Mouse (Mus musculus): ENCODE data around the gene Gdf3. TPM values are rescaled to one million over a fixed set of nuclear protein-coding genes. Genes with fewer than 3 reads are reported as not detected.

Gene Gdf3
- polyA plus RNA-seq, 1 experiment from 2014 or later: 0.12 TPM

- no peaks in the 10 kb centered on the region for H3K4me1 ChIP-seq (replicated peaks)
- H3K9ac ChIP-seq (replicated peaks): no peak within 1 kb of the TSS
- H3K4me3 ChIP-seq (replicated peaks): no peak within 1 kb of the TSS
- no peaks in the 10 kb centered on the region for H3K36me3 ChIP-seq
- no peaks in the 10 kb centered on the region for H3K9me3 ChIP-seq
- no peak for ATAC-seq
- no peaks in the 10 kb centered on the region for H3K27me3 ChIP-seq
- H3K4me2 ChIP-seq (replicated peaks): no peak within 1 kb of the TSS
- 92% methylated on average over 8 of the region's 8 CpGs for WGBS
- no peak within 1 kb of the TSS for H3K27ac ChIP-seq
These were observed 16.2 kb upstream of the Gdf3 start, which contains the start of gene Dppa3 for GRCm38 (mm10) chr6:122626110-122626509. Dppa3 (plus strand) TSS chr6:122626410.

- no peak overlapping the region for H3K9ac ChIP-seq (replicated peaks)
- no peak overlapping the region for H3K27ac ChIP-seq
- H3K27me3 ChIP-seq: no peaks in the 10 kb centered on the region
- no peak overlapping the region for H3K4me2 ChIP-seq (replicated peaks)
- no peaks in the 10 kb centered on the region for H3K9me3 ChIP-seq
- H3K36me3 ChIP-seq: no peaks in the 10 kb centered on the region
- H3K4me3 ChIP-seq (replicated peaks): no peak overlapping the region
- no peak for ATAC-seq
- 90% methylated on average over 4 of the region's 4 CpGs for WGBS
- no peaks in the 10 kb centered on the region for H3K4me1 ChIP-seq (replicated peaks)
These were observed 15.3 kb upstream of the Gdf3 start for GRCm38 (mm10) chr6:122625156-122625555.

DNA sequence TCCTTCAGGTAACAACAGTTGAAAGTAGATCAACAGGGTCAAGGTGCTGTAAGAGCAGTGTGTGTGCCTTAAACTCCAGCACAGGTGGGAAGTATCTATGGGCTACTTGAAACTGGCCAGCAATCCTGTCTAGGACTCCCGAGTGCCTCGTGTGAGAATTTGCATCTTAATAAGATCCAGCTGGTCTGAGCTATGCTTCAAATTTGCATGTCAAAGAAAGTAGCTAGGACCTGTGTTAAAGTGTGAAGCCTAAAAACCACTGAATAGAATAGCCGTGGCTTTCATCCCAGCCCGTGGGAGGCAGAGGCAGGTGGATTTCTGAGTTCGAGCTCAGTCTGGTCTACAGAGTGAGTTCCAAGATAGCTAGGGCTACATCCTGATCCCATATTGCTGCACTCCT is 14.6 kb upstream of the Gdf3 start:
- no peaks in the 10 kb centered on the region for H3K36me3 ChIP-seq
- no peak for ATAC-seq
- WGBS: 19% methylated on average over 5 of the region's 5 CpGs

DNA sequence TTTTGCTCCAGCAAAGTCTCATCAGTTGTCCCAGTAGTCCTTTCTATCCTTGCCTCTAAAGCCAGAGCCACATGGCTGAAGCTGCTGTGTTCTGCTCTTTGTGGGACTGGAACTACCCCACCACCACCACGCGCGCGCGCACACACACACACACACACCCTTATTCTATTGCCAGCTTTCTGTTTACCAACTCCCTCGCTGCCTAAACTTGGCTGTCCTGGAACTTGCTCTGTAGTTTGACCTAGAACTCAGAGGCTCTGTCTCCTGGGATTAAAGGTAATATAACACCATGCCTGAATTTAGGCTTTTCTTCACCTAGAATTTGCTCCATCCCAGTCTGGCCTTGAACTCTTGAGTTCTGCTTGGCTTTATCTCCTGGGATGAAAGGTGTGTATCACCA is 11.2 kb upstream of the Gdf3 start:
- no peak overlapping the region for H3K27ac ChIP-seq
- H3K4me3 ChIP-seq (replicated peaks): no peak overlapping the region
- no peaks in the 10 kb centered on the region for H3K4me1 ChIP-seq (replicated peaks)
- no peaks in the 10 kb centered on the region for H3K36me3 ChIP-seq
- WGBS: 93% methylated on average over 6 of the region's 6 CpGs
- H3K9ac ChIP-seq (replicated peaks): no peak overlapping the region
- no peak for ATAC-seq
- no peaks in the 10 kb centered on the region for H3K27me3 ChIP-seq
- no peak overlapping the region for H3K4me2 ChIP-seq (replicated peaks)
- H3K9me3 ChIP-seq: no peaks in the 10 kb centered on the region

More for the DNA sequence above, 14.6 kb upstream of the Gdf3 start:
- H3K27ac ChIP-seq: no peak overlapping the region
- no peaks in the 10 kb centered on the region for H3K27me3 ChIP-seq
- no peak overlapping the region for H3K9ac ChIP-seq (replicated peaks)
- no peak overlapping the region for H3K4me2 ChIP-seq (replicated peaks)
- no peaks in the 10 kb centered on the region for H3K4me1 ChIP-seq (replicated peaks)
- no peaks in the 10 kb centered on the region for H3K9me3 ChIP-seq
- H3K4me3 ChIP-seq (replicated peaks): no peak overlapping the region

GRCm38 (mm10) chr6:122616022-122616421 is 6.1 kb upstream of the Gdf3 start:
- Histone ChIP-seq H3K4me3 (replicated peaks) (no peak overlapping the region), H3K9ac (replicated peaks) (no peak overlapping the region), H3K9me3 (no peaks in the 10 kb centered on the region), H3K36me3 (no peaks in the 10 kb centered on the region), H3K27ac (no peak overlapping the region), H3K4me2 (replicated peaks) (no peak overlapping the region), H3K27me3 (no peaks in the 10 kb centered on the region), H3K4me1 (replicated peaks) (no peaks in the 10 kb centered on the region)
- no peak for ATAC-seq
- WGBS: 77% methylated on average over 3 of the region's 3 CpGs

- no peak for ATAC-seq
These were observed 4.2 kb upstream of the Gdf3 start for GRCm38 (mm10) chr6:122614047-122614446.

DNA sequence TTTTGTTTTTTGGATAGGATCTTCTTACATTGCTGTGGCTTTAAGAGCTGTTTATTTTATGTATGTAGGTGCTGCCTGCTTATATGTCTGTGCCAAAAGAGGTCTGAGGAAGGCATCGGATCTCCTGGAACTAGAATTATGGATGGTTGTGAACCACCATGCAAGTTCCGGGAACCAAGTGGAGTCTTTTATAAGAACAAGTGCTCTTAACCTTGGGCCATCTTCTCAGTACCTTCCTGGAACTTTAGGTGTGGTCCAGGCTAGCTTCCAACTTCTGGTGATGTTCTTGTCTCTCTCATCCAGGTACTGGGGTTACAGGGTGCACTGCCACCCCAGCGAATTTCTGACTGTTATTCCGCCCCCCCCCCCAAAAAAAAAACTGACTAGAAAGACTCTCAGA is 2.5 kb upstream of the Gdf3 start:
- Histone ChIP-seq H3K4me3 (replicated peaks) (no peak overlapping the region), H3K9ac (replicated peaks) (no peak overlapping the region), H3K27me3 (no peaks in the 10 kb centered on the region), H3K36me3 (no peaks in the 10 kb centered on the region), H3K4me2 (replicated peaks) (no peak overlapping the region), H3K4me1 (replicated peaks) (no peaks in the 10 kb centered on the region), H3K9me3 (no peaks in the 10 kb centered on the region), H3K27ac (no peak overlapping the region)
- no peak for ATAC-seq
- 83% methylated on average over 4 of the region's 4 CpGs for WGBS

More at GRCm38 (mm10) chr6:122614047-122614446, 4.2 kb upstream of the Gdf3 start:
- Histone ChIP-seq H3K9ac (replicated peaks) (no peak overlapping the region), H3K9me3 (no peaks in the 10 kb centered on the region), H3K27me3 (no peaks in the 10 kb centered on the region), H3K36me3 (no peaks in the 10 kb centered on the region), H3K4me3 (replicated peaks) (no peak overlapping the region), H3K27ac (no peak overlapping the region), H3K4me1 (replicated peaks) (no peaks in the 10 kb centered on the region), H3K4me2 (replicated peaks) (no peak overlapping the region)
- 63% methylated on average over 2 of the region's 2 CpGs for WGBS

DNA sequence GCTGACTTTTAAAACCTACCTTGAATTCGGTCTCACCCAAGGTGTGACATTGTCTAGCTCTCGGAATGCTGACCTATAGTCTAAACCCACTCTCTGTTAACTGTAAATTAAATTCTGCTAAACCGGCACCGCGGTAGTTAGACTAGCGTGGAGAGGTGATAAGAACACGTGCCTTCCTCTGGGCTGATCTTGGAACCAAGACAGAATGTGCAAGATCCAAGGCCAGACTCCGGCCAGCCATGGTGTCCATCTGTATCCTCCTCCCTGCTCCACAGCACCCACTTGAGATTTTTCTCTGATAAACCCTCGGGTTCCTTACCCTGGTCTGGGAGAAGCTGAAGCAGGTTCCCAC is 534 bp downstream of the Gdf3 start:
- Histone ChIP-seq H3K9ac (replicated peaks) (no peak overlapping the region), H3K27ac (no peak overlapping the region), H3K27me3 (no peaks in the 10 kb centered on the region), H3K4me3 (replicated peaks) (no peak overlapping the region), H3K4me1 (replicated peaks) (no peaks in the 10 kb centered on the region), H3K4me2 (replicated peaks) (no peak overlapping the region), H3K9me3 (no peaks in the 10 kb centered on the region), H3K36me3 (no peaks in the 10 kb centered on the region)
- WGBS: 86% methylated on average over 9 of the region's 9 CpGs
- ATAC-seq: no peak

- no peak overlapping the region for H3K27ac ChIP-seq
- WGBS: 77% methylated on average over 10 of the region's 10 CpGs
- no peak overlapping the region for H3K9ac ChIP-seq (replicated peaks)
- no peaks in the 10 kb centered on the region for H3K4me1 ChIP-seq (replicated peaks)
- no peaks in the 10 kb centered on the region for H3K27me3 ChIP-seq
- H3K4me2 ChIP-seq (replicated peaks): no peak overlapping the region
- H3K36me3 ChIP-seq: no peaks in the 10 kb centered on the region
- H3K9me3 ChIP-seq: no peaks in the 10 kb centered on the region
- no peak for ATAC-seq
- H3K4me3 ChIP-seq (replicated peaks): no peak overlapping the region
These were observed 1.2 kb downstream of the Gdf3 start for GRCm38 (mm10) chr6:122608434-122609376.

DNA sequence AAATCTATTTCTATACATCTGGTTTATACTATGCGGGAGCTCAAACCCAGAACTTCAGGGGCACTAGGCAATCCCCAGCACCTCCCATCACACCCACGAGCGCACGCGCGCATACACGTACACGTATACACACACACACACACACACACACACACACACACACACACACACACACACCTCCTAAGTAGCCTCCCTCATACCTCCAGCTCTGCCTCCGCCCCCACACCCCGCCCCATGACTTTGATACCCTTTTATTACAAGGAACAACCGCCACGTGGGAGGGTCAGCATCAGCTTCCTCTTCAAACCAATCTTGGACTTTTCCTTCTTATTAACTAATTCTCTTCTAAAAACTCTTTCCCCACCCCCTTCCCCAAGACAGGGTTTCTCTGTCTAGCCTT is 2.2 kb downstream of the Gdf3 start:
- Histone ChIP-seq H3K27ac (no peak overlapping the region), H3K4me2 (replicated peaks) (no peak overlapping the region), H3K4me1 (replicated peaks) (peaks cover under 1% of the 10 kb centered on the region; the same call in 1 of the 2 replicates), H3K27me3 (no peaks in the 10 kb centered on the region), H3K9me3 (no peaks in the 10 kb centered on the region), H3K4me3 (replicated peaks) (no peak overlapping the region), H3K36me3 (no peaks in the 10 kb centered on the region), H3K9ac (replicated peaks) (no peak overlapping the region)
- 95% methylated on average over 12 of the region's 12 CpGs for WGBS
- ATAC-seq: no peak

DNA sequence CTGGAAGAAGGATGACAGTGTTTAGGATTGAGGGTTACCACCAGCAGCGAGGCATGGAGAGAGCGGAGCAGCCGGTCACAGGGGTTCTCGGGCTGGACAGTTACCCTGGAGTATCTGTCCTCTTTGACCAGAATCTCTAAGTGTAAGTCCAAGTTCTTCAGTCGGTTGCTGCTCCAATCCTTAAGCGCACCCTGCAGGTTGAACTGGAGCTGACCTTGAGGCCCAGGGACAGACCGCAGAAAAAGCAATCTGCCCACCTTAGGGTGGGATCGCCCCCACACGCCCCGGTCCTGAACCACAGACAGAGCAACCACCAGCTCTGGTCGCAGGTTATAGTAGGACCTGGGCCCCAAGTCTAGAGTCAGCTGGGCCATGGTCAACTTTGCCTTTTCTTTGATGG is 3.2 kb downstream of the Gdf3 start:
- no peak overlapping the region for H3K4me2 ChIP-seq (replicated peaks)
- H3K27ac ChIP-seq: no peak overlapping the region
- H3K4me1 ChIP-seq (replicated peaks): peaks cover 5% of the 10 kb centered on the region; the same call in 1 of the 2 replicates
- no peak for ATAC-seq
- H3K36me3 ChIP-seq: no peaks in the 10 kb centered on the region
- 96% methylated on average over 11 of the region's 11 CpGs for WGBS
- H3K4me3 ChIP-seq (replicated peaks): no peak overlapping the region
- no peaks in the 10 kb centered on the region for H3K27me3 ChIP-seq
- H3K9ac ChIP-seq (replicated peaks): no peak overlapping the region
- no peaks in the 10 kb centered on the region for H3K9me3 ChIP-seq

GRCm38 (mm10) chr6:122605483-122605882 is 4.4 kb downstream of the Gdf3 start:
- no peaks in the 10 kb centered on the region for H3K9me3 ChIP-seq
- WGBS: 94% methylated on average over 8 of the region's 8 CpGs
- no peak overlapping the region for H3K4me2 ChIP-seq (replicated peaks)
- no peak overlapping the region for H3K9ac ChIP-seq (replicated peaks)
- H3K4me3 ChIP-seq (replicated peaks): no peak overlapping the region
- no peak overlapping the region for H3K27ac ChIP-seq
- H3K36me3 ChIP-seq: no peaks in the 10 kb centered on the region
- H3K4me1 ChIP-seq (replicated peaks): peaks cover 5% of the 10 kb centered on the region; the same call in 1 of the 2 replicates
- H3K27me3 ChIP-seq: no peaks in the 10 kb centered on the region
- no peak for ATAC-seq

- H3K4me3 ChIP-seq (replicated peaks): no peak overlapping the region
- no peak for ATAC-seq
- no peaks in the 10 kb centered on the region for H3K27me3 ChIP-seq
- H3K4me2 ChIP-seq (replicated peaks): no peak overlapping the region
- H3K9ac ChIP-seq (replicated peaks): no peak overlapping the region
- H3K27ac ChIP-seq: no peak overlapping the region
- no peaks in the 10 kb centered on the region for H3K9me3 ChIP-seq
- H3K36me3 ChIP-seq: no peaks in the 10 kb centered on the region
- H3K4me1 ChIP-seq (replicated peaks): peaks cover 5% of the 10 kb centered on the region; the same call in 1 of the 2 replicates
These were observed 5.6 kb downstream of the Gdf3 start for GRCm38 (mm10) chr6:122604260-122604659.

All from midbrain, embryonic 13.5 days (tissue).